Mouse (Mus musculus): ENCODE measurements at regions not wholly inside any gene's neighbourhood (a gene's known extent, or its start where the extent isn't known, plus 50 kb on each side); places are given as distances from the start of the nearest gene placed in this dataset.

- Histone ChIP-seq H3K36me3 (ENCODE audit: control insufficient read depth, insufficient read depth, low read length) (no peaks in the 10 kb centered on the region), H3K4me3 (replicated peaks; ENCODE audit: low read length) (no peak overlapping the region), H3K9me3 (replicated peaks; ENCODE audit: control insufficient read depth, low read length) (no peaks in the 10 kb centered on the region), H3K9ac (ENCODE audit: low read length) (no peak overlapping the region), H3K4me2 (ENCODE audit: low read depth, low read length) (no peak overlapping the region), H3K4me1 (ENCODE audit: control insufficient read depth, insufficient read depth, low read length) (no peaks in the 10 kb centered on the region), H3K27ac (ENCODE audit: low read length) (no peak overlapping the region), H3K27me3 (ENCODE audit: control insufficient read depth, insufficient read depth, low read length) (no peaks in the 10 kb centered on the region)
- ATAC-seq (ENCODE audit: insufficient read depth, low FRiP score), result no peak
- 4% methylated on average over 3 of the region's 3 CpGs for WGBS
Measured at GRCm38 (mm10) chr9:25655767-25656513, 174.6 kb downstream of the Eepd1 start.

DNA sequence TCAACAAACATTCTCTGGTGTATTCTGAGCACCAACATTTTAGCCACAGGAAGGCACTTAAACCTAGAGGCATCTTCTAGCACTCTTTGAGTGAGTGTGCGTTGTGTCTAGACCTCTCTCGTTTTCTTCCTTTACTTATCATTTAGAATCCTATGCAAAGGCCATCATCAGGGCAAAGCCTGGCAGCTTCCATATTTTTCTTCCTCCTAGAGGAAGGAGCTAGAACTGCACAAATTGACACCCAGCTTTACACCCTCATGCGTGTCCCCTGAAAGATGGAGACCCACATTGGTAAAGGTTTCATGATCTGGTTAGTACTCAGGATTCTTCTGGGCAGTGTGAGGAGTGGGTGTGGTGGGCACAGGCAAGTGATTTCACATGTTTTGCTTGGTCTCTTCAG, 175.2 kb downstream of the Eepd1 start:
- Histone ChIP-seq H3K4me3 (replicated peaks; ENCODE audit: low read length) (no peak overlapping the region), H3K27ac (ENCODE audit: low read length) (no peak overlapping the region), H3K27me3 (ENCODE audit: control insufficient read depth, insufficient read depth, low read length) (no peaks in the 10 kb centered on the region), H3K4me1 (ENCODE audit: control insufficient read depth, insufficient read depth, low read length) (no peaks in the 10 kb centered on the region), H3K36me3 (ENCODE audit: control insufficient read depth, insufficient read depth, low read length) (no peaks in the 10 kb centered on the region), H3K9me3 (replicated peaks; ENCODE audit: control insufficient read depth, low read length) (no peaks in the 10 kb centered on the region), H3K9ac (ENCODE audit: low read length) (no peak overlapping the region), H3K4me2 (ENCODE audit: low read depth, low read length) (no peak overlapping the region)
- ATAC-seq (ENCODE audit: insufficient read depth, low FRiP score), result no peak
- WGBS, result 93% methylated on average over 3 of the region's 3 CpGs

GRCm38 (mm10) chr9:25683635-25684333, 202.4 kb downstream of the Eepd1 start:
- no peak overlapping the region for H3K4me2 ChIP-seq (ENCODE audit: low read depth, low read length)
- H3K9ac ChIP-seq (ENCODE audit: low read length), result no peak overlapping the region
- no peaks in the 10 kb centered on the region for H3K9me3 ChIP-seq (replicated peaks; ENCODE audit: control insufficient read depth, low read length)
- no peak for ATAC-seq (ENCODE audit: insufficient read depth, low FRiP score)
- no peaks in the 10 kb centered on the region for H3K36me3 ChIP-seq (ENCODE audit: control insufficient read depth, insufficient read depth, low read length)
- no peak overlapping the region for H3K4me3 ChIP-seq (replicated peaks; ENCODE audit: low read length)
- H3K27ac ChIP-seq (ENCODE audit: low read length), result no peak overlapping the region
- no peaks in the 10 kb centered on the region for H3K4me1 ChIP-seq (ENCODE audit: control insufficient read depth, insufficient read depth, low read length)
- 70% methylated on average over 4 of the region's 4 CpGs for WGBS
- H3K27me3 ChIP-seq (ENCODE audit: control insufficient read depth, insufficient read depth, low read length), result no peaks in the 10 kb centered on the region

- Histone ChIP-seq H3K9me3 (replicated peaks; ENCODE audit: control insufficient read depth, low read length) (no peaks in the 10 kb centered on the region), H3K36me3 (ENCODE audit: control insufficient read depth, insufficient read depth, low read length) (no peaks in the 10 kb centered on the region), H3K27me3 (ENCODE audit: control insufficient read depth, insufficient read depth, low read length) (no peaks in the 10 kb centered on the region), H3K27ac (ENCODE audit: low read length) (no peak overlapping the region), H3K4me2 (ENCODE audit: low read depth, low read length) (no peak overlapping the region), H3K4me1 (ENCODE audit: control insufficient read depth, insufficient read depth, low read length) (no peaks in the 10 kb centered on the region), H3K9ac (ENCODE audit: low read length) (no peak overlapping the region), H3K4me3 (replicated peaks; ENCODE audit: low read length) (no peak overlapping the region)
- WGBS, result 37% methylated on average over 5 of the region's 5 CpGs
- ATAC-seq (ENCODE audit: insufficient read depth, low FRiP score), result peak; percentile 40; the same call in 1 of the 2 replicates
Measured at GRCm38 (mm10) chr9:25693632-25694031, 212.3 kb downstream of the Eepd1 start.

DNA sequence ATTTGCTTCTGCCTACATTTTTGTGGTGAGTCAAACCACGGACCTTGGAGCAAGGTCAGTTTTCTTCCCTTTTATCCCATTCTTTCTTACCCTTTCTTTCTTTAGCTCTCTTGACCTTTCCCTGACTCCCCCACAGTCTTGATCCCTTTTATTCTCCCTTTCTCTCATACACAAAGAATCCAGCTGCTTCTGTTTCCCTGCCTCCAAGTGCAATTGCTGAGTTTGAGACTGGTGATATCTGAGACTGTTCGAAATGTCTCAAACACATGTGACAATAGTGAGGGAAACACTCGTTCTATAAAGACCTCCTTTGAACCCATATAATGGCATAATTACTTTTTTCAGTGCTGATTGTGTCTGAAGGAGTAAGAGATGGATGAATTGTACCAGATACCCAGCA, 213.7 kb downstream of the Eepd1 start:
- Histone ChIP-seq H3K9me3 (replicated peaks; ENCODE audit: control insufficient read depth, low read length) (no peaks in the 10 kb centered on the region), H3K36me3 (ENCODE audit: control insufficient read depth, insufficient read depth, low read length) (no peaks in the 10 kb centered on the region), H3K9ac (ENCODE audit: low read length) (no peak overlapping the region), H3K4me1 (ENCODE audit: control insufficient read depth, insufficient read depth, low read length) (no peaks in the 10 kb centered on the region), H3K27me3 (ENCODE audit: control insufficient read depth, insufficient read depth, low read length) (no peaks in the 10 kb centered on the region), H3K4me3 (replicated peaks; ENCODE audit: low read length) (no peak overlapping the region), H3K4me2 (ENCODE audit: low read depth, low read length) (no peak overlapping the region), H3K27ac (ENCODE audit: low read length) (no peak overlapping the region)
- no peak for ATAC-seq (ENCODE audit: insufficient read depth, low FRiP score)
- WGBS, result 40% methylated on average over 3 of the region's 3 CpGs

GRCm38 (mm10) chr9:25713636-25714035, 232.3 kb downstream of the Eepd1 start:
- no peaks in the 10 kb centered on the region for H3K4me1 ChIP-seq (ENCODE audit: control insufficient read depth, insufficient read depth, low read length)
- H3K4me3 ChIP-seq (replicated peaks; ENCODE audit: low read length), result no peak overlapping the region
- no peak overlapping the region for H3K27ac ChIP-seq (ENCODE audit: low read length)
- ATAC-seq (ENCODE audit: insufficient read depth, low FRiP score), result no peak
- no peaks in the 10 kb centered on the region for H3K27me3 ChIP-seq (ENCODE audit: control insufficient read depth, insufficient read depth, low read length)
- no peaks in the 10 kb centered on the region for H3K9me3 ChIP-seq (replicated peaks; ENCODE audit: control insufficient read depth, low read length)
- no peak overlapping the region for H3K4me2 ChIP-seq (ENCODE audit: low read depth, low read length)
- no peak overlapping the region for H3K9ac ChIP-seq (ENCODE audit: low read length)
- H3K36me3 ChIP-seq (ENCODE audit: control insufficient read depth, insufficient read depth, low read length), result no peaks in the 10 kb centered on the region

- Histone ChIP-seq H3K9ac (ENCODE audit: low read length) (no peak overlapping the region), H3K4me1 (ENCODE audit: control insufficient read depth, insufficient read depth, low read length) (no peaks in the 10 kb centered on the region), H3K36me3 (ENCODE audit: control insufficient read depth, insufficient read depth, low read length) (no peaks in the 10 kb centered on the region), H3K4me3 (replicated peaks; ENCODE audit: low read length) (no peak overlapping the region), H3K27me3 (ENCODE audit: control insufficient read depth, insufficient read depth, low read length) (no peaks in the 10 kb centered on the region), H3K9me3 (replicated peaks; ENCODE audit: control insufficient read depth, low read length) (no peaks in the 10 kb centered on the region), H3K27ac (ENCODE audit: low read length) (no peak overlapping the region), H3K4me2 (ENCODE audit: low read depth, low read length) (no peak overlapping the region)
- 60% methylated on average over 6 of the region's 6 CpGs for WGBS
- ATAC-seq (ENCODE audit: insufficient read depth, low FRiP score), result no peak
Measured at GRCm38 (mm10) chr9:25744162-25744561, 262.8 kb downstream of the Eepd1 start.

- Histone ChIP-seq H3K9ac (ENCODE audit: low read length) (no peak overlapping the region), H3K4me1 (ENCODE audit: control insufficient read depth, insufficient read depth, low read length) (no peaks in the 10 kb centered on the region), H3K36me3 (ENCODE audit: control insufficient read depth, insufficient read depth, low read length) (no peaks in the 10 kb centered on the region), H3K27ac (ENCODE audit: low read length) (no peak overlapping the region), H3K4me3 (replicated peaks; ENCODE audit: low read length) (no peak overlapping the region), H3K27me3 (ENCODE audit: control insufficient read depth, insufficient read depth, low read length) (no peaks in the 10 kb centered on the region), H3K4me2 (ENCODE audit: low read depth, low read length) (no peak overlapping the region), H3K9me3 (replicated peaks; ENCODE audit: control insufficient read depth, low read length) (no peaks in the 10 kb centered on the region)
- ATAC-seq (ENCODE audit: insufficient read depth, low FRiP score), result no peak
Measured at GRCm38 (mm10) chr9:25751138-25751537, 269.8 kb downstream of the Eepd1 start.

- WGBS, result 34% methylated on average over 3 of the region's 3 CpGs
- ATAC-seq (ENCODE audit: insufficient read depth, low FRiP score), result peak; percentile 47; the same call in 1 of the 2 replicates
Measured at GRCm38 (mm10) chr9:25773899-25774298, 292.6 kb downstream of the Eepd1 start.

More at GRCm38 (mm10) chr9:25773899-25774298, 292.6 kb downstream of the Eepd1 start:
- Histone ChIP-seq H3K9me3 (replicated peaks; ENCODE audit: control insufficient read depth, low read length) (no peaks in the 10 kb centered on the region), H3K27me3 (ENCODE audit: control insufficient read depth, insufficient read depth, low read length) (no peaks in the 10 kb centered on the region), H3K4me2 (ENCODE audit: low read depth, low read length) (no peak overlapping the region), H3K27ac (ENCODE audit: low read length) (no peak overlapping the region), H3K4me3 (replicated peaks; ENCODE audit: low read length) (no peak overlapping the region), H3K4me1 (ENCODE audit: control insufficient read depth, insufficient read depth, low read length) (no peaks in the 10 kb centered on the region), H3K9ac (ENCODE audit: low read length) (no peak overlapping the region), H3K36me3 (ENCODE audit: control insufficient read depth, insufficient read depth, low read length) (no peaks in the 10 kb centered on the region)
